Mouse (Mus musculus): ENCODE measurements around the gene Jarid2.

DNA sequence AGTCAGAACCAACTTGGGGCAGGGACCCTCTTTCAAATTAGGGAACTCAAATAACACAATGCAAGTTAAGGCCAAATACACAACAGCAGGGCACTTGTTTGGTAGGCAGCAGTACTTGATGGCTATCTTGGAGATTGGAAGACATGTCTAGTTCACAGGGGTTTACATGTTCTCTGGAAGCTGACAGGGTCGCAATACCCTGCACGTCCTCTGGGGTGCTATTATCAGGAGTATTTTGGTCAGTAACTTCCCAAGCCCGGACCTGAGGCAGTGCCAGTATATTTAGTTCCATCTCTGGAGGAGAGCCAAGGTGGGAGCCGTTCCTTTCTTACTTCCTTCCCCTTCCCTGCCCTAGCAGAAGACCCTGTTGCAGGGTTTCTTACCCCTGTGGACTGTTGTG, 186.7 kb downstream of the Jarid2 start:
- TF ChIP-seq MAX (IDR thresholded peaks at IDR 0.05), result no peak
- no peak for TF ChIP-seq CTCF (IDR thresholded peaks at IDR 0.05; ENCODE audit: control insufficient read depth, insufficient read depth, insufficient read length)
- TF ChIP-seq CEBPB (IDR thresholded peaks at IDR 0.05; ENCODE audit: low read depth), result no peak
- no peak for TF ChIP-seq MYOG (IDR thresholded peaks at IDR 0.05; ENCODE audit: control insufficient read depth, extremely low read depth, insufficient read length)
- no peak for TF ChIP-seq USF1 (IDR thresholded peaks at IDR 0.05; ENCODE audit: low read depth)
- TF ChIP-seq MYOD1 (IDR thresholded peaks at IDR 0.05; ENCODE audit: control insufficient read depth, insufficient read length, low read depth), result no peak
